ENCODE assay signal across 7 mouse cellular contexts in the genomic region with DNA sequence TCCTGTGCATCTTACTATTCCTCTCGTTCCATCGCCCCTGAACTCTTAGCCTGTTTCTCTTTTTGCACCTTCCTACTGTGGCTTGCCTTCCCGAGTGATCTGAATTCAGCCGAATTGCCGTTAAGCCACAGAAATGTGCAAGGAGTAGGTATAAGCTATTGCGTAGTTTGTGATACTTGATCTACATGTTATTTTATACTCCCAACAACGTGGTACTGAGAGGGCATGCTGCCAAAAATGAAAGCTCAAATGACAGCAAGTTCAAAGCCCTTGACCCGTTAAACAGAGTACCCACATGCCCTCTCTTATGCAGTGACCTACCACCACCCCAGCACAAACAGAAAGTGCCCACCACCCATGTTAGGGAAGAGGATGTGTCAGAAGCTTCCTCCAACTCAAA. TPM values are rescaled to one million over a fixed set of nuclear protein-coding genes. Genes with fewer than 3 reads are reported as not detected.
DNase-seq lines count a peak whose midpoint lies in the region; ATAC-seq and TF ChIP-seq lines count a peak whose summit lies in the region.

No protein-coding gene starts in this region.

- 0 out of 2 replicates have a peak overlapping the region, but pooled peaks have one; percentile 84 for H3K27ac ChIP-seq in spleen, adult 2 months (ENCODE audit: insufficient read depth, low read length)
- H3K27ac ChIP-seq in forebrain, embryonic 10.5 days, result peak overlapping the region; percentile 95
- H3K27ac ChIP-seq in neural tube, embryonic 13.5 days (replicated peaks), result peak overlapping the region; percentile 87

- no peaks in the 10 kb centered on the region for H3K9me3 ChIP-seq in forebrain, embryonic 10.5 days
- H3K9me3 ChIP-seq in neural tube, embryonic 13.5 days, result no peaks in the 10 kb centered on the region

- H3K9ac ChIP-seq in neural tube, embryonic 13.5 days, result peak overlapping the region; percentile 93

- peak overlapping the region; percentile 99 for H3K4me3 ChIP-seq in spleen, adult 2 months (ENCODE audit: extremely low read depth, insufficient read depth, insufficient read length)
- H3K4me3 ChIP-seq in forebrain, embryonic 10.5 days, result peak overlapping the region; percentile 77
- peak overlapping the region; percentile 86 for H3K4me3 ChIP-seq in neural tube, embryonic 13.5 days

- 1% methylated on average over 8 of the region's 8 CpGs for WGBS in spleen, adult 2 months
- 9% methylated on average over 8 of the region's 8 CpGs for WGBS in forebrain, embryonic 10.5 days
- 6% methylated on average over 8 of the region's 8 CpGs for WGBS in neural tube, embryonic 13.5 days

- no peak for TF ChIP-seq POLR2A in spleen, adult 2 months (IDR thresholded peaks at IDR 0.05; ENCODE audit: low read depth, low read length)

- peaks cover 19% of the 10 kb centered on the region for H3K36me3 ChIP-seq in spleen, adult 2 months (ENCODE audit: control insufficient read depth, insufficient read depth, low read length)
- peaks cover 46% of the 10 kb centered on the region for H3K36me3 ChIP-seq in forebrain, embryonic 10.5 days (replicated peaks)
- H3K36me3 ChIP-seq in neural tube, embryonic 13.5 days, result peaks cover 32% of the 10 kb centered on the region

- no peaks in the 10 kb centered on the region for H3K27me3 ChIP-seq in spleen, adult 2 months (ENCODE audit: control insufficient read depth, insufficient read depth, low read length)
- no peaks in the 10 kb centered on the region for H3K27me3 ChIP-seq in forebrain, embryonic 10.5 days (ENCODE audit: poor library complexity, severe bottlenecking)
- no peaks in the 10 kb centered on the region for H3K27me3 ChIP-seq in neural tube, embryonic 13.5 days

- H3K4me2 ChIP-seq in neural tube, embryonic 13.5 days, result peak overlapping the region; percentile 95

- ATAC-seq in neural tube, embryonic 13.5 days (ENCODE audit: low read depth), result peak; percentile 11

- DNase-seq in spleen, adult 2 months (ENCODE audit: low read depth in 1 of 2, low spot score in 2 of 2), result no peak
- no peak for DNase-seq in spleen, postnatal 36 days (ENCODE audit: low spot score in 2 of 2)
- no peak for DNase-seq in forebrain, embryonic 10.5 days (ENCODE audit: extremely low spot score, low spot score)
- DNase-seq in kidney, postnatal 36 days, result peak; percentile 13 to 25
- no peak for DNase-seq in right cerebral cortex, postnatal 4 days
- no peak for DNase-seq in frontal cortex, adult 2 months (ENCODE audit: extremely low spot score in 1 of 2, low spot score in 1 of 2)

- TF ChIP-seq CTCF in spleen, adult 2 months (IDR thresholded peaks at IDR 0.05; ENCODE audit: extremely low read depth, insufficient read depth, insufficient read length, insufficient replicate concordance), result no peak

- peaks cover 8% of the 10 kb centered on the region; the same call in 1 of the 2 replicates for H3K4me1 ChIP-seq in spleen, adult 2 months (ENCODE audit: control insufficient read depth, insufficient read depth, insufficient read length)
- peaks cover 19% of the 10 kb centered on the region for H3K4me1 ChIP-seq in forebrain, embryonic 10.5 days
- H3K4me1 ChIP-seq in neural tube, embryonic 13.5 days (replicated peaks), result peaks cover 22% of the 10 kb centered on the region

RNA-seq across cellular contexts. Expression of a gene that starts 0.6 kb away (rescaled TPM):
- 142 and 206 TPM in 2 replicates for polyA plus RNA-seq in spleen, adult 2 months (2012; rRNA removed)
- polyA plus RNA-seq in forebrain, embryonic 10.5 days (2016; fragmentation: Nextera tagmentation; extraction: Ambion mirVana), result 71.7 and 74.4 TPM in 2 replicates
- polyA plus RNA-seq in neural tube, embryonic 13.5 days (2015; fragmentation: Nextera tagmentation; extraction: Ambion mirVana), result 69.4 and 79.7 TPM in 2 replicates
- 104 and 113 TPM in 2 replicates for polyA plus RNA-seq in frontal cortex, adult 2 months (2012; rRNA removed)

RNA-seq across cellular contexts. Expression of a gene that starts 4.9 kb away (rescaled TPM):
- polyA plus RNA-seq in spleen, adult 2 months (2012; rRNA removed), result 0.26 and 0.43 TPM in 2 replicates
- polyA plus RNA-seq in forebrain, embryonic 10.5 days (2016; fragmentation: Nextera tagmentation; extraction: Ambion mirVana), result 0.04 TPM in 1 of 2 replicates, not detected in the other
- not detected in 2 replicates for polyA plus RNA-seq in neural tube, embryonic 13.5 days (2015; fragmentation: Nextera tagmentation; extraction: Ambion mirVana)
- 0.66 and 0.71 TPM in 2 replicates for polyA plus RNA-seq in frontal cortex, adult 2 months (2012; rRNA removed)

RNA-seq across cellular contexts. Expression of a gene that starts 15.3 kb away (rescaled TPM):
- 0.19 and 0.34 TPM in 2 replicates for polyA plus RNA-seq in spleen, adult 2 months (2012; rRNA removed)
- 5.2 and 5.3 TPM in 2 replicates for polyA plus RNA-seq in forebrain, embryonic 10.5 days (2016; fragmentation: Nextera tagmentation; extraction: Ambion mirVana)
- 32.6 and 39.3 TPM in 2 replicates for polyA plus RNA-seq in neural tube, embryonic 13.5 days (2015; fragmentation: Nextera tagmentation; extraction: Ambion mirVana)
- polyA plus RNA-seq in frontal cortex, adult 2 months (2012; rRNA removed), result 111 and 132 TPM in 2 replicates

RNA-seq across cellular contexts. Expression of a gene that starts 40.6 kb away (rescaled TPM):
- polyA plus RNA-seq in spleen, adult 2 months (2012; rRNA removed), result not detected in 2 replicates
- not detected in 2 replicates for polyA plus RNA-seq in forebrain, embryonic 10.5 days (2016; fragmentation: Nextera tagmentation; extraction: Ambion mirVana)
- polyA plus RNA-seq in neural tube, embryonic 13.5 days (2015; fragmentation: Nextera tagmentation; extraction: Ambion mirVana), result not detected in 2 replicates
- polyA plus RNA-seq in frontal cortex, adult 2 months (2012; rRNA removed), result not detected in 2 replicates

RNA-seq across cellular contexts. Expression of a gene that starts 50.0 kb away (rescaled TPM):
- polyA plus RNA-seq in spleen, adult 2 months (2012; rRNA removed), result not detected in 2 replicates
- not detected in 2 replicates for polyA plus RNA-seq in forebrain, embryonic 10.5 days (2016; fragmentation: Nextera tagmentation; extraction: Ambion mirVana)
- polyA plus RNA-seq in neural tube, embryonic 13.5 days (2015; fragmentation: Nextera tagmentation; extraction: Ambion mirVana), result not detected in 2 replicates
- not detected in 2 replicates for polyA plus RNA-seq in frontal cortex, adult 2 months (2012; rRNA removed)

Comparison
In these comparisons a context has a peak if more than half of its experiments do, and no peak if none do; other contexts are left out.
1. DNase-seq: peak in kidney, postnatal 36 days (2 of 2); none in spleen, adult 2 months (0 of 2), spleen, postnatal 36 days (0 of 2), forebrain, embryonic 10.5 days (single experiment), right cerebral cortex, postnatal 4 days (single experiment) and frontal cortex, adult 2 months (0 of 2).
2. Peak in every context shown above with its lines, with median percentiles within 50 percentile points of each other: H3K27ac ChIP-seq and H3K4me3 ChIP-seq.